Mouse (Mus musculus) frontal cortex, postnatal 25 days (tissue): ENCODE data around the gene Cttnbp2.

Experiments
- DNase-seq, 2 experiments: peaks; one replicate each; pipeline ENCODE4 v3.0.0; 2022; ENCODE audit warnings: low spot score in 2 of 2

Gene Cttnbp2

DNA sequence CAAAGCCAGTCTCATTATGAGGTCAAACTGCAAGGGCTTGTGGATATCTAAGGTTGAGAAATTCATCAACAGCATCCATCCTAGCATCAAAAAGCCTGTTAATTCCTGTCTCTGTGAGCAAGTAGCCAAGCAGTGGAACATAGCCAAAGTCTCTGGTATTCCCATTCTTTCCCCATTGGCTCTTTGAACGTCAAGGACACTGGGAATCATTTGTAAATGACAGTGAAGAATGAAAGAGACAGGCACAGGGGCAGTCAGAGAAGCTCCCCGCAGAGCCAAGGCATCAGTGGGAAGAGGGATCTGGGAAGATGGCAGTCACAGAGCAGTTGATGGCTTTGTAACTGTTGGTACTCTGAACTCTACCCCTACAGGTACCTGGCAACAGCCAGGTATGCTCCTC lies 46.9 kb downstream of the Cttnbp2 start:
- DNase-seq: no peak

GRCm38 (mm10) chr6:18466227-18466626 lies 48.4 kb downstream of the Cttnbp2 start:
- DNase-seq: no peak

- DNase-seq: no peak
Observed at GRCm38 (mm10) chr6:18465626-18466025, 49.0 kb downstream of the Cttnbp2 start.

- DNase-seq: no peak
Observed at GRCm38 (mm10) chr6:18459657-18460056, 55.0 kb downstream of the Cttnbp2 start.

- no peak for DNase-seq
Observed at GRCm38 (mm10) chr6:18450551-18451193, 64.0 kb downstream of the Cttnbp2 start.

- no peak for DNase-seq
Observed at GRCm38 (mm10) chr6:18448078-18448477, 66.6 kb downstream of the Cttnbp2 start.

- no peak for DNase-seq
Observed at GRCm38 (mm10) chr6:18446917-18447316, 67.7 kb downstream of the Cttnbp2 start.

DNA sequence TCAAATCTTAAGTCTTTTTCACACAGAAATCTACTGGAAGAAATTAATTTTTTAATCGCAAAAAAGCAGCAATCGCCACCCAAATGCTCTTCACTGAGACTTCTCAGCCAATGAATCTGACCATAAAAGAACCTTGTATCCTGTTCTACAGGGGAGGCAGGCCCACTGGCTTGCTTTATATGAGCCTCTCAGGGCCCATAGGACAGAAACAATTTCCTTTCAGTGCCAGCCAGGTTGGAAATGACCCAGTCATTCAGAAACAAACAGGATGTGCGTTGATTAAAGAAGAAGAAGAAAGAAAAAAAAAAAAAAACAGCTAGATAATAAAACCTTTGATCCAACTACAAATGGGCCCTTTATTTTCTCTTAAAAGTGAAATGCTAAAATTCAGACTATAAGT lies 68.3 kb downstream of the Cttnbp2 start:
- no peak for DNase-seq

- no peak for DNase-seq
Observed at GRCm38 (mm10) chr6:18445747-18446146, 68.9 kb downstream of the Cttnbp2 start.

- DNase-seq: no peak
Observed at GRCm38 (mm10) chr6:18442303-18442702, 72.3 kb downstream of the Cttnbp2 start.

DNA sequence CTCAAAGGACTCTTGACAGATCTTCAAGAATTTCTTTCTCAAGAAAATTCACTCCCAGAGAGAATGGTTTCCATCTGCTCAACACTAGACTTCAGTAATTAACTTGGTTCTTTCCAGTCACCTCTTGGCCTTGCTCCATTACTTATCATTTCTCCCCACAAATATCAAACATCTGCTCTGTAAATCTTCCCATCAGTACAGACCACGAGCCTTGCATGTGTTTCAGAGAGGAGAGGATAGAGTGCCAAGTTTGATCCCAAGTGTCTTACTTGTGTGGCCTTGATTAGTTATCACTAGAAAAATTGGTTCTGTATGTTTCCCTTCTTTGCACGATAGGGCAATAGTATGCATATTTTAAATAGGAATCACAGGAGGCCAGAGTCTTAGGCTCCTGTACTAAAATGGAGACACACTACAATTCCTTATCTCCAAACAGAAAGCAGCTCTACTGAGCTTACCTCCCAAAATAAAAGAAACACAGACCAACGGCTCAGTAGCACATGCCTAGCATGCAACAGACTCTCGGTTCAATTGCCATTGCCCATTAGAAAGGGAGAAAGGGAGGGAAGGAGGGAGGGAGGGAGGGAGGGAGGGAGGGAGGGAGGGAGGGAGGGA lies 73.6 kb downstream of the Cttnbp2 start:
- no peak for DNase-seq

DNA sequence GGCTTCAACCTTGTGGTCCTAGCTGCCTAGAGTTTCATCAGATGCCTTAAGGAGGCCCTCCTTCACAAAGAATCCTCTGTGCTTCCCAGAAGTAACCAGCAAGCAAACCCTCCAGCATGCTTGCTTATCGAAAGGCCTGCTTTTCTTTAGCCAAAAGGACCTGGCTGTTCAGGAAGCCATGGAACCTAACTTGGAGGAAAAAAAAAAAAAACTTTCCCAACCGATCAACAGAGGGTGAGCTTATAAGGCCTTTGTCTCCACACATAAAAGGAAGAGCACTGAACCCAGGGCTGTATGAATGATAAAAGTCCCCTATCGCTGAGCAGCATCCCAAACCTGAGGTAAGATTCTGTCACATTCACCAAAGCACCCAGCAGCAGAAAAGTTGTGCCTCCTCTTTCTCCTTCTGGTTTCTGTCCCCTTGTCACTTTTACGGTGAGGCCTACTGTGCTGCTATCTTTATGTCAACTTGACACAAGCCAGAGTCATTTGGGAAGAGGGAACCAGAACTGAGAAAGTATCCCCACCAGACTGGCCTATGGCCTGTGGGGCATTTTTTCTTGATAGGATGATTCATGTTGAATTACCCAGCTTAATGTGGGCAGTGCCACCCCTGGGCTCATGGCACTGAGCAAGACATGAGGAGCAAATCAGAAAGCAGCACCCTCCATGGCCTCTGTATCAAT lies 78.4 kb downstream of the Cttnbp2 start:
- no peak for DNase-seq

- no peak for DNase-seq
Observed at GRCm38 (mm10) chr6:18434828-18435531, 79.7 kb downstream of the Cttnbp2 start.

DNA sequence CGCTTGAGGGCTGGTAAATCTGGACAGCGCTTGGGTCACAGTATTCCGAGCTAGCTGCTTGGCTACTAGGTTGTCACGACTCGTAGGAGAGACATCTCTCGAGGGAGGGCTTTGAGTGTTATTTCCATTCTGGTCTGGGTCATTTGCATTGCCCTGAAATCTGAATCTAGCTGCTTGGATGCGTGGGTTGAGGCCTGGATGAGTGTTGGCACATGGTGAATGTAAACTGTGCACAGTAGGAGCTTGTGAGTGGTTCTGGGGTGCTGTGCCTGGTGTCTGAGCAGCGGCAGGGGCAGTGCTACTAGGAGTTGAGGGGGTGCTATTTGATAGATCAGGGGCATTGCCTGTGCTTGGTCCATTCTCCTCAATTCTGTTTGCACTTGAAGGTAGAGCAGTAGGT lies 80.3 kb downstream of the Cttnbp2 start:
- DNase-seq: no peak

- no peak for DNase-seq
Observed at GRCm38 (mm10) chr6:18432362-18432761, 82.3 kb downstream of the Cttnbp2 start.

GRCm38 (mm10) chr6:18431891-18432290 lies 82.8 kb downstream of the Cttnbp2 start:
- DNase-seq: no peak

- no peak for DNase-seq
Observed at GRCm38 (mm10) chr6:18430062-18430461, 84.6 kb downstream of the Cttnbp2 start.

- DNase-seq: no peak
Observed at GRCm38 (mm10) chr6:18424822-18425221, 89.8 kb downstream of the Cttnbp2 start.

- DNase-seq: no peak
Observed at GRCm38 (mm10) chr6:18424367-18424766, 90.3 kb downstream of the Cttnbp2 start.

- no peak for DNase-seq
Observed at GRCm38 (mm10) chr6:18423112-18423511, 91.5 kb downstream of the Cttnbp2 start.

DNA sequence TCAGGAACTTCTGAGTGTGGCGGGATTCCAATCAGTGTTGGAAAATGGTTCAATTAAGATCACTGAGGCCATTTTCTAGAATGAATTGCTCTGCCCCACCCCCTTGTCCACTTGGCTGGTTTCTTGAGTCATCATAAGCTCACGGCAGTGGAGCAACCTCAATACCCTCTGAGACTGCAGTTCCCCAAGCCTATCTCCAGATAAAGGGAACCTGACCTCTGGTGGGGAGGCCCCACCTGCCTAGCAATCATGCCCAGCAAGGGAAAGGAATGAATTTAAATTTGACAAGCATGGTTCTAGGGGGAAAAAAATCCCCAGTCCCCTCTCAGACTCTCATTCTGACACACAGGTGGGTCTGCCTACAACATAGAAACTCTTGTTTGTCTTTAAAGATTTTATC lies 93.1 kb downstream of the Cttnbp2 start:
- DNase-seq: no peak

- no peak for DNase-seq
Observed at GRCm38 (mm10) chr6:18420660-18421059, 94.0 kb downstream of the Cttnbp2 start.
